Mouse (Mus musculus) small intestine, adult 2 months (tissue): ENCODE measurements around the gene Rad52.

Experiments
- CTCF ChIP-seq: fragments of 200-500 bp; IDR thresholded peaks from 2 replicates; pipeline ENCODE4 v1.5.1; 2012; ENCODE audit warnings: low read depth, mild to moderate bottlenecking, control low read depth, inconsistent platforms, low read length, moderate library complexity, mixed read lengths; ENCODE audit not compliant: insufficient replicate concordance, insufficient read length; ENCODE audit errors: extremely low read depth
- POLR2A ChIP-seq: fragments of 200-500 bp; IDR thresholded peaks from 2 replicates; pipeline ENCODE4 v1.6.1; 2012; ENCODE audit warnings: low read depth, mild to moderate bottlenecking, control low read depth, inconsistent platforms, low read length, moderate library complexity

DNA sequence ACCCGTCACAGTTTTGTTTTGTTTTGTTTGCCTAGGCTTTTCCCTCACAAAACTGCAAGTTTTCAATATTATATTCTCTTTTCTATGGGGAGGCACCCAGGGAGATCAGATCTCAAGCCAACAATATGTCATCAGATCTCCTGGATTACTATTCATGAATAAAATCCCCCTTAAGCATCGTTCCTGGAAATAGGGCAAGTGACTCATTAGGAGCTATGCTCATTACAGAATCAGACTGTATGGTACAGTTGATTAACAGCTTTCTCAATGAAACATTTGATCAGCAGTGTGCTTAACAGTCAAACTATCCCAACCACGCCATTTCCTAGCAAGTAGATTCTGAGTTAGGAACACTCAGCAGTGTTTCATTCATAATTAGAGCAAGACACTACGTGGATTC, 47.0 kb upstream of the Rad52 start:
- TF ChIP-seq POLR2A (no peak), CTCF (no peak)
